Mouse (Mus musculus) adrenal gland, adult 18-20 months (tissue): Measurements from ENCODE around the gene Atp11a. TPM values are rescaled to one million over a fixed set of nuclear protein-coding genes. Genes with fewer than 3 reads are reported as not detected.

Source experiments
- DNase-seq, 2 experiments: peaks; one replicate each; pipeline ENCODE4 v3.0.0; 2021 to 2022; ENCODE audit warnings: low spot score in 2 of 2
- long read RNA-seq, 2 experiments: library from polyadenylated mRNA; stranded (forward); transcript quantifications; one replicate each; pipeline ENCODE4 v2.0.0; 2021
- total RNA-seq, 2 experiments: library from RNA; stranded (reverse); gene quantifications; 1 replicate in 1 of 2; 2 replicates in 1 of 2; pipeline ENCODE4 v1.2.3; 2021

Atp11a gene
- total RNA-seq, result 100 to 1,000 TPM; 123 to 129 TPM
- long read RNA-seq, experiment 1, partial matches to known transcripts, result 11 of 14 reads
- long read RNA-seq, experiment 1, other reads (novel, unspliced or antisense), result 3 of 14 reads
- long read RNA-seq, experiment 2, partial matches to known transcripts, result 18 of 22 reads
- long read RNA-seq, experiment 2, other reads (novel, unspliced or antisense), result 4 of 22 reads

DNA sequence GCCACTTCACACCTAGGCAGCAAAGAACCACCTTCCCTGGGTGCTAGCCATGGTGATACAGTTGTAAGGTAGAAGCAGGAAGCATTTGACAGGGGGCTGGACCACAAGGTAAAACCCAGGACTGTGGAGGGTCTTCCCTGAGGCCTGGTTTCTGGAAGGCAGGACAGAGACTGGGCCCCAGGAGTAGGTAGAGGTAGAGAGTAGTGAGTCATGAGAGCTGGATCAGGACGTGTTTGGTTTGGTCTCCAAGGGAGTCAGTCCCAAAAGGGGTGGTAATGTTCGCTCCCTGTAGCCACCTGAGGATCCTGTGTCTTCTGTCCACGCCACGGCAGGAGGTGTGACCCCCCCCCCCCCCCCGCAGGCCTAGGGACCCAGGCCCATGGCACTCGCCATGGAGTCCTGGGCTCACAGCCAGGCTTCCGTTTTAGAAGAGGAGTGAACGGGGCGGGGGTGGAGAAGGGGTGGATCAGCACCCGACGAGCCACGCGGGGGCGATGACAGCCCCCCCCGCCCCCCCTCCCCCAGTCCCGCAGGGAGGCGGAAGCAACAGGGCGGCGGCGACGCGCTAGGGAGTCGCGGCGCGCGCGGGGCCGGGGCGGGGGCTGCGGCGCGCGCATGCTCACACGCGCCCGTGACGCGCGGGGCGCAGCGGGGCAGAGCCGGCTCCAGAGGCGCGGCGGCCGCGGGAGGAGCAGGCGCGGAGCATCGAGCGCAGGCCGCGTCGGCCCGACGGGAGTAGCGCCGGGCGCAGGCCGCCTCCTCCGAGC lies at the start of gene Atp11a:
TSS of gene Atp11a (plus strand) at position 624 of the 767 bp plus-strand sequence.
- DNase-seq, result peak; percentile 69 to 80

DNA sequence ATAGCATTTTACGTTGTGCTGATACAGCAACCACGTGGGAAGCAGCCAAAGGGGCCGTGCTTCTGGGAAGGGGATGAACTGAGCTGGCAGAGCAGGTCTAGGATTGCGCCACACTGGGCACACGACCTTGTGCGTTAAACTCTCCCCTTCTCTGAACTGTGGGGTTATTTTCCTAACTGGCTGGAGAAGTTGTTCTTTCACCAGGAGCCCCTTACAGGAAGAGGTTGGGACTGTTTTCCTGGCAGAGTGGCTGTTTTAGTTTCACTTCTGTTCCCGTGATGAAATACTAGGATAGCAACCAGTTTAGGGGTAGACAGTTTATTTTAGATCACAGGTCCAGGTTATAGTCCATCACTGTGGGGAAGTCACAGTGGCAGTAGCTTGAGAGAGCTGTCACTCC lies 45.2 kb upstream of the Atp11a start:
- peak in 1 of 2 experiments; percentile 21 for DNase-seq

DNA sequence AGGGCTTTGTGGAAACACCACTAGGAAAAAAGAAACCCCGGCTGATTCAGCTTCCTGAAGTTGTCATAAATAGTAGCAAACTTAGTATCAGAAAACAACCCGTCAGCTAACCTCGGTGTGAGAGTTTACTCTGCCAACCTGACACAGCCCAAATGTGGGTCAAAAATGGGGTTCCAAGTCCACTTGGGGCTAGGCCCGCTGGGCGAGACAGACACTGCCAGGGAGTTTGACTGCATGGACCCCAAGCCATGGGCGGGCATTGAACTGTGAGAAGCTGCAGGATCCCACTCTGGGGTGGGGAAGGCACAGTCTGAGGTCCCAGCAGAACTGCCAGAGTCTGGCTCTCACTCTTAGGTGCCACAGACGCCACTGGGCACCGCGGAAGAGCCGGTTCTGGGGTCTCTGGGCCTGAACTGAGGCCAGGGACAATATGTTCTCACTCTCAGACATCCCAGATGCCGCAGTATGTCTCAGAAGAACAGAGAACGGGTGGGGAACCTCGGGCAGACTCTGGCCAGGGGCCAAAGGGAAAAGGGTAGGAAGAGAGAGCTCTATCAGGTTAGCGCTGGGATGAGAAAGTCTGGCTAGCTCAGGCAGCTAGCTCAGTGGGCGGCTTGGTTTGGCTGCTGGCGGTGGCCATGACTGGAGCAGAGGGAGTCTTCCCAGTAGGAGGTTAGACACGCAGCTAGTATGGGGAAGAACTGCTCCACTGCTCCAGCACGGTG lies 40.8 kb upstream of the Atp11a start:
- DNase-seq, result no peak

DNA sequence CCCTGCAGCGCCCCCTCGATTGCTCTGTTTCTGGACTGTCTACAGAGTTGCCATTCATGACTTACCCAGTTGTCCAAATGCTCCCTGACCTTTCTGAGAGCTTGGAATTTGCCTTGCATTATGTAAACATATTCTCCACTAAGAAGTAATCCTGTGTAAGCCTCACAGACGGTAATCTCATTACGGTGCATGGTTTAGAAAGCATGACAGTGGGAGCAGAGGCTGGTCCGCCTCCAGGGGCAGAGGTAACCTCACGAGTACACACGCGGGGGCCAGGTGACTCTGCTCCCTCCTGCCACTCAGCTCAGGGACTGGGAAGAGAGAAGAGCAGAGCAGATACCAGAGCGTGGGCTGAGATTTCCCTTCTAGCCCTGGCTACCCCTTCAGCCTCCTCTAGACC lies 37.7 kb upstream of the Atp11a start:
- DNase-seq, result no peak

DNA sequence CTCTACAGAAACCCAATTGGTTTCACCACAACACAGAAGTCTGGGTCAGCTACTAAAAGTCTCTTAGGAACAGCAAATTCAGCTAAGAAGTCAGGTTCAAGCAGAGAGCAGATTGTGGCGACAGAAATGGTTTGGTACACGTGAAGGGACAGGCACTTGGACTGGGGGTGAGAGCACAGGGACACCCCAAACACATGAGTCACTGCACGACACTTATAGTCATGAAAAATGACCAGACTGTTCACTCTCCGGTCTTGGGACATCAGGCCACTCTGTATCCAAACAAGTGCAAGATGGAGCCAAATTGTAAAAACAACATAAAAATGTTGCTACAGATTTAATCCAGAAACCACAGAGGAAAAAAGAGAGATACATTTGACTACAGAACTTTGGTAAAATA lies 28.2 kb upstream of the Atp11a start:
- DNase-seq, result no peak

DNA sequence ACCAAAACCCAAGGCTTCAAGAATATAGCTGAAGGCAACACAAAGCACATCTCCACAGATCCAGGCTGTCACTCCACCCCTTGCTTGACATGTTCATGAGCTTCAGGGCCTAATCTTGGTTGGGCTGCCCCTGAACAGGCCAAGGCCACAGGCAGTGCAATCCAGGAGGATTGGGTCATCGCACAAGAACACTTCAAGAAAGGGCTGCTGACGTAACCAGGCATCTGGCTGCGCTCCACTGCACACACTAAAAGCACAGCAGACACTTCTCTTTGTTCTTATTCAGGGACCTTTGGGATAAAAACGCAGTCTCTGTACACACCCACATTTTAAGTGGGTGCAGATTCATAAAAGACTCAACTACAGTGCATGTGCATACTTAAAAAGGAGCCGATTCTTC lies 26.0 kb upstream of the Atp11a start:
- peak; percentile 52 to 53 for DNase-seq

DNA sequence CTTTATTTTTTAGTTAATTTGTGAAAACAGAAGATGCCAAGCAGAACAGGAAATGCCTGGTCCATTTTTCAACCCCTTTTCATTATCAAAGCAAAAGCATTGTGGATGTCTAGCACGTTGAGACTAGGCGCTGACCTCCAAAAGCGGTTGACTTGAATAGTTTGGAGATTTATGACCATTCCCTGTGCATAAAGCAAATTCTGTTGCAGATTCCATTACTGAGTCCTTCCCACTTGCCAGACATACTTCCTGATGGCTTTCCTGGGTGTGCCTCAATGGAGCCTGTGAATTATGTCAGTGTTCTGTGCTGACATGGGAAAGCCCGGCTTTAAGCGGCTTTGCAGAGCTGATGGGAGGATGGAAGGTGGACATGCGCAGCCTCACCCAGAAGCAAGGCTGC lies 24.4 kb upstream of the Atp11a start:
- no peak for DNase-seq

DNA sequence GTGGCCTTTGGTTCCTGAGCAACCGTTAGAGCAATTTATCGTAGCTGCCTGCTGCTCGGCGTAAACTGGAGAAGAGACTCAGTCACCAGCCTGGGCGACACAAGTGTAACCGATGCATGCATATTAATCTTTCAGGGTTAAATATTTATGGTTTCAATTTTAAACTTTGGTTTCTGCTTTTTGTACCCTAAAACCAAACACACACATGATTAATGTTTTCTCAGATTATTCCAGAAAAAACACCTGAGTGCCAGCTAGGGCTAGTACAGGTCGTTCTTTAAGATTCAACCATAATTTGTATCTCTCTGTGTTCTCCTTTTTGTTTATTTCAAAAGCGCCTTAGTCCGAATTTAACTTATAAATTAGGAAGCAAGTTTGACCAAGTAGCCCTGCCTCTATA lies 17.7 kb upstream of the Atp11a start:
- DNase-seq, result no peak

DNA sequence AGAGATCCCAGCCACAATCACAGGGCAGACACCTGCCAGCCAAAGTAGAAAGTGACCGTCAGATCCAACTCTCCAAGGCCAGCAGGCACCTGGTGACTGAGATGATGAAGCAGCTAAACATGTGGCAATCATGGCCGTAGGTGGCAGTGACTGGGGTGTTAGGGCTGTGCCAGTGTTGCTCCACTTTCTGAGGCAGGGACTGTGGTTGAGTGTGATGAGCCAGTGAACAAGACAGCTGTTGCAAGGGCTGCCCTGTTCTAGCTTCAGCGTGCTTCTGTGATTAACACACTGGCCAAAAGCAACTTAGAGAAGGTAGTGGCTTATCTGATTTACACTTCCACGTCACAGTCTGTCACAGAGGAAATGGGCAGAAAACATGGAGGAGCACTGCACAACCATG lies 13.4 kb upstream of the Atp11a start:
- no peak for DNase-seq

DNA sequence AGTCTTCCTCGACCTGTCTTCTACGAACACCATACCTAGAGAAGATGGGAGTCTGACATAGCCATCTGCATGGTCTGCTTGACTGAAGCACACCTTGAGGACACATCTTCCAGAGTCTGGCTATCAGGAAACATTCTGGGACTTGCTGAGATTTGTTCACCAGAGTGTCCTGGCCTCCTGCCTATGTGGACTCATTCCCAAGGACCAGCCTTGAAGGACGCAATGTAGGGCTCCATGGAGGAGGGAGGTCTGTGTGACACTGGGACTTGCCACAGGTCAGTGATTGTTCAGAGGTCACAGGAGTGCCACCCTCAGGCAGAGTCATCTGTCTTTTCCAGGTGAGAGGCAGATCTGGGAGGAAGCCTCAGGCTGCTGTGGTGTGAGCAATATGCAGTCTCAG lies 8.6 kb upstream of the Atp11a start:
- DNase-seq, result peak in 1 of 2 experiments; percentile 50

DNA sequence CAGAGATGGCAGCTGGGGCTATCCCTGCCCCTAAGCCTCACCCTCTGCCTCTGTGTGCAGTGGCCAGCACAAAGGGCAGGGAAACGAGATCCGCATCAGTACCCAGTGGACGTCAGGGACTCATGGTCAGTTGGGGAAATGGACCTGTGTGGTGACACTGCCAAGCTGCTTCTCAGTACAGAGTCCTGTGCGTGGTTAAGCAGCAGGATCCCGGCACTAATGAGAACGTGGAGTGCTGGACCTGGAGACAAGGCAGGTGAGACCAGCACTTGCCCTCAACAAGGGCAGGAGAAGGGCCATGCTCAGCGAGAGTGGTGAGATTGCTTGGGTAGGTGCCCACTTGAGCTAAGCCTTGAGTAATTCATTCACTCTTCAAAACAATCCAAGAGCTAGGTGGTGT lies 7.7 kb upstream of the Atp11a start:
- no peak for DNase-seq

DNA sequence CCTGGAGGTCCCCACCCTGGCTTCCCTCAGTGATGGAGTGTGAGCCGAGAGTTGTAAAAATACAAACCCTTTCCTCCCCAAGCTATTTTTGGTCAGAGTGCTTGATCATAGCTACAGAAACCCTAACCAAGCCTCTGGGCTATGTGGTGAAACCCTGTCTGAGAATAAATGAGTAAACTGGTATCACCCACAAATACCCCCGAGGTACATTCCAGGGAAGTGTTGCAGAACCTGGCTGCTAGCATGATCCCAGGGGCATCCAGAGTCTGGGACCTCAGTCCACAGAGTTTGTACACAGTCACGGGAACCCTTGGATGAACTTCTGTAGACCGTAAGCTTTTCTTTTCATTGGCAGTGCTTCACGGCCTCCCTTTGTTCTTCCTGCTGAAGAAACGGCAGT lies 3.8 kb upstream of the Atp11a start:
- no peak for DNase-seq

DNA sequence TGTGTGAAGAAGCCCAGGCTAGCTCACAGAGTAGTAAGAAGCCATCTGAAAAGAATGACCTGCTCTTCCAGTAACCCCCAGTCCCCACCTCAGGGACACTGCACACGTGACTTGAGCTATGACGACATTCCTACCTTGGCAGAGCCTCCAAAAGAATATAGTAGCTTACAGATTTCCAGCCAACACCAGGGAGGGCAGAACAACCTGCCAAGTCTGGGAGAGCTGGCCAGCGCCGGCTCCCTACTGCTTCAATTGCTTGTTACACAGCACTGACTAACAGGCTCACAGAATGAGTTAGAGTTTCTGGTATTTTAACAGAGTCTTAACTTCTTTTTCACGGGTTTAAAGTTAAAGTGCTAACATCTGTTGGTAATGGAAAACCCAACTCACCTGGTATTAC lies 2.7 kb upstream of the Atp11a start:
- no peak for DNase-seq

DNA sequence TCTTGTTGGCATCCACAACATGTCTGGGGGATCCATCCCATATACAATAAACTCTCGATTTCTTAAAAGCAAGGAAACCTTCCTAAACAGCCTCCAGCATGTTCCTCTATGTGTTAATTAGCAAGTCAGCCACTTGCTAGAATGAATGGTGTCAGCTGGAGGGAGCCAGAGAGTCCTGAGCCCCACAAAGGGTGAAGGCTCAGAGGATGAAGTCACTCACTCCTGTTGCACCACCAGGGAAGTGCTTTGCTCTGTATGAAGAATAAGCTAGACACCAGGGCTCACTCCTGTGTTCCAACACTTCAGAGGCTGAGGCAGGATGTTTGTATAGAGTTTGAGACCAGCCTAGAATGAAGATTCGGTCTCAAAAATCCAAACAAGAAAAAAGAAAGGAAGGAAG lies 1.5 kb upstream of the Atp11a start:
- no peak for DNase-seq

DNA sequence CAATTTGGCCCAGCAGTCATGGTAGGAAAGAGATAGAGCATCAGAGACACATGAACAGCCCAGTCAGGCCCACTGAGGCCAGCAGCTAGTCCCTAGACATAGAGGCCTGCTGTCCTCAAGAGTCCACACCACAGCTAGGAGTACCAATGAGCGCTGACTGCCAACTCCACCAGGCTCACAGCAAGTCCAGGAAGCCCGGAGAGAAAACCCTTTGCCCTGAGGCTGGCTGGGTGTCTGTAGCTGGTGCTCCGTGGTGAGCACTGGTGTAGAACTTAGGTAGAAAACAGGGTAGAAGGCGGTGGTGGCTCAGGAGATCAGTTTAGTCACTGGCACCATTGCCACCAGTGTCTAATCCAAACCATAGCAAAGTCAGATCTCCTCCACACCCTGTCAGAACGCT lies 988 bp upstream of the Atp11a start:
- no peak for DNase-seq

DNA sequence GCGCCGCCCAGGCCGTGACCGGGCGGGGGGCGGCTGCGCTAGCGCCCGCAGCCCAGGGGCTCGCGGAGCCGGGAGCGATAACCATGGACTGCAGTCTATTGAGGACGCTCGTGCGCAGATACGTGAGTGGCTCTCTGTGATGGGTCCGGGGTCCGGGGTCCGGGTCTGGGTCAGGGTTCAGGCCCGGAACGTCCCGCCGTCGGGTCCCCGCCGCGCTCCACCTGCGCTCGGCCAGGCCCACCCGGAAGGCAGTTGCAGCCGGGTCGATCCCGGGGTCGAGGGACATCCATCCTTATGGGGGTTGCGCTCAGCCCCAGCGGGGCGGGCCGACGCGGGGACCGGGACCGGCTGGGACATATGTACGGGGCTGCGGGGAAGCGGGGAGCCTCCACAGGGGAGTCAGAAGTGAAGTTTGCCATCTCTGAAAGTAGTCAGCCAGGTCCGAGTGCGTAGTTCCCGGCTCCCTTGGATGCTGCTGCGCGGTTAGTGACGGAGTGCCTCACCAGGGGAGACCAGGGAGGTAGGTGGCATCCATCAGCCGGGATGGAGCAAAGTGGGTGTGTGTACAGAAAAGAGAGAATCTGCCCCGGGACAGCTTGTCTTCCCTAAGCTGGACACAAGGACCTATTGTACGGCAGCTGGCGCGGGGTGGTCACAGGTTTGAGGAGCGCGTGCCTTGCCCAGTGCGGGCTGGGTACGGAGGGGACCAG lies 572 bp downstream of the Atp11a start:
- peak; percentile 37 to 50 for DNase-seq

DNA sequence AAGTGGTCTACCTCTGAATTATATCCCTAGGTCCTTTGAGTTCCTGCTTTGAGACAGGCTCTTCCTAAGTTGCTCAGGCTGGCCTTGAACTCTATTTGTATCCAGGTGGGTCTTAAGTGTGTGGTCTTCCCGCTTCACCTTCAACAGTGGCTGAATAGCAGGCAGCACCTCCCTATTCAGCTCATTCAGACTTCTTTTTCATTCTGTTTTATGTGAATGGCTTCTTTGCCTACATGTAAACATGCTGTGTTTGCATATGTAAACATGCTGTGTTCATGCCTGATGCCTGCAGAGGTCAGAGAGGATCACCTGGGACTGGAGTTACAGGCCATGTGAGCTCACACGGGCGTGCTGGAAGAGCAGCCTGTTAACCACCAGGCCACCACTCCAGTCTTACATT lies 3.1 kb downstream of the Atp11a start:
- no peak for DNase-seq

DNA sequence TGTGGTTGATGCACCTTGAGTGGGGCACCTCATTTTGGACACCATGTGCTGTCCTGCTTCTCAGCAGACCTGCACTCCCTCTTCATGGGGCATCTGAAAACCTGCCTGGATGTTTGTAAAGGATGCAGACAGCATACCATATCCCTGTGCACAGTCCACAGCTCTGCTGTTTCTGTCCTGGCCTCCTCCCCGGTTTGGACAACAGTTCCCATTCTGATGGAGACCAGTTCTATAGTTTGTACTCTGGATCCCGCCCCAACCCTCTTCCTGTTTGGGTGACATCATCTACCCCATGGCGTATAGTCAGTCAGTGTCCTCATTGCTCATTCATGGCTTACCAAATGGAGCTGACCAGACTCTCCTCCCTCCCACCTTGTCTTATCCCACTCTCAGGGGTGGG lies 5.1 kb downstream of the Atp11a start:
- DNase-seq, result no peak

DNA sequence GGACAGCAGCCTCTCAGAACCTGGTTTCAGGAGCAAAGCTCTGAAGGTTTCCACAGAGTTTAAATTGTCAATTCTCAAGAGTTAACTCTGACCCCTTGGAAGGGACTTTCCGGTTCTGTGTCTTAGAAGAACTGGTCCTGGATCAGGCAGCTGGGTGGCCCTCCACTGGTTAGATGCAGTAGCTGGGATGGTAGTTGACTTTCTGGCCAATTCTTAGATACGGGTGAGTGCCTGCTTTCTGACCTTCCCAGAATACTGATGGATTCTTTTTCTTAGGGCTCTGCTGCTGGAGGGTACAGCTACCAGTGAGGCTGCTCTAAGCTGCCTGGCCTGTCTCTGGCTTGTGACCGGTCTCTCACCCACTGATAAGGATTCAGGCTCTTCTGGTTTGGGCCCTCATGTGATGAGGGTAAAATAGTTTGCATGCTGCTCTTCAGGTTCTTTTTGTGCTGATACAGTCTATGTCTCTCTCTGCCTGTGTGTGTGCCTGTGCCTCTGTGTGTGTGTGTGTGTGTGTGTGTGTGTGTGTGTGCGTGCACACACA lies 6.8 kb downstream of the Atp11a start:
- no peak for DNase-seq

DNA sequence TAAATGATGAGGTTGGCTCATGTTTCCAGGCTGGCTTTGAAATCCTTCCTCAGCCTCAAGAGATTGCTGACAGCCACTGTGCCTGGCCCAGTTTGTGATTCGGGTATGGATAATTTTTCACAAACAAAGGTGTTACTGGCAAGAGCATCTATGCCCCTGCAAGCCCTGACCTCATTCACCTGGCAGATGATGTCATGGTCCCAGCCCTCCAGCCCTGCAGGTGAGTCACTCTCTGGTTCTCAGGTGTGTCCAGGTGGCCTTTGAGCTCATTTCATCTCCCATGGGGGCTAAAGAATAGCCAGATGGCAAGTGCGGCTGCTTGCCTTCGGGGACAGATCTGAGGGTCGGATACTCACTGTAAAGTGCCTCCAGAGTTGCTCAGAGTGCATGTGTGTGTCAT lies 8.2 kb downstream of the Atp11a start:
- no peak for DNase-seq

DNA sequence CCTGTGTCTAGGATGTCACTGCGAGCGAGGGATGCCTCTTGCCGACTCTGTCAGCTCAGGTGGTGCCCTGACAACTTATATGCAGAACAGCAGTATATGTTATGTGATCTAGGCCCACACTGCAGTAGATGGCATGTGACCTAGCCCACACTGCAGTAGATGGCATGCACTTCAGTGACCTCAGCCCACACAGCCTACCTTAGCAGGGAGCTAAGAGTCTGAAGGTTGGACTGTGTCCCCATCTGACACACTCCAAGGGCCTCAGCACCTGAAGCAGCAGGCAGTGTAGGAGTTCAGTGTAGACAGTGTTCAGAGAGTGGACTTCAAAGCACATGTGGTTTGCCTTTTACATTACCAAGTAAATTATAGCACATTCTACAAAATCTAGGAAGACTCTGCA lies 10.4 kb downstream of the Atp11a start:
- no peak for DNase-seq
